Mouse (Mus musculus) urinary bladder, postnatal 36 days (tissue): ENCODE measurements around the gene Cd200.

Source experiments
- DNase-seq, 2 experiments: peaks; one replicate each; pipeline ENCODE4 v3.0.0; 2022; ENCODE audit warnings: low spot score in 2 of 2, mixed read lengths in 1 of 2

Gene Cd200

DNA sequence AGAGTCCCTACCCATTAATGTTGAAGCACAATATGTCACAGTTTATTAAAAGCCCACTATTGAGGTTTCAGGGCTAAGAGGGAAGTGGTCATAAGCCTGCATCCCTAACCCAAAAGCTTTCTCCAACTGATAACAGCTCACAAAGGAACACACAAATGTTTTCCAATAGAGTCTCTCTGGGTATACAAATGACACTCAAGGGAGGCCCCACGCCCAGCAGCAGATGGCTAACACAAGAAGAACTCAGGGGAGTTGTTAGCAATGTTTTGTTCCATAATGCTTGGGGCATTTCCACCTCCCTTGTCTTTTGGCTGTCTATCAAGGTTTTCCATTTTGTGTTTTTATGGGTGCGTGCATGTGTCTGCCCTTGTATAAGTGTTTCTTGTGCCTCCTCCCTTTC is 64.0 kb downstream of the Cd200 start:
- no peak for DNase-seq

DNA sequence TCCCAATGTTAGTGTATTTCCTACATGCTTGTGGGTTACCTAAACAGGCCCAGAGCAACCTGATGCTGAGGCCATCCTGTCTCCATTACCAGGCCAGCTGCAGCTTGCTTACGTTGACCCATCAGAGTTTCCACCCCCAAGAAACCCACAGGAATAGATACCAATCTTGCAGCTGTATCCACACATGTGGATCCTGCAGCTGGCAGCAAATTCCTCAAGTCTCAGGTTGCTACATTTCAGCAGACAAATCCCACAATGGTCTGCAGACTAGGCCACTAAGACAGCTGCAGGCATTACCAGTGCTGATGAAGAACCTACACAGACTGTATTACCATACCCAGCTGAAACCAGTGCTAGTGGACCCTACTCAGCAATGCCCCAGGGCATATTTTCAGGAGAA is 72.4 kb downstream of the Cd200 start:
- no peak for DNase-seq

DNA sequence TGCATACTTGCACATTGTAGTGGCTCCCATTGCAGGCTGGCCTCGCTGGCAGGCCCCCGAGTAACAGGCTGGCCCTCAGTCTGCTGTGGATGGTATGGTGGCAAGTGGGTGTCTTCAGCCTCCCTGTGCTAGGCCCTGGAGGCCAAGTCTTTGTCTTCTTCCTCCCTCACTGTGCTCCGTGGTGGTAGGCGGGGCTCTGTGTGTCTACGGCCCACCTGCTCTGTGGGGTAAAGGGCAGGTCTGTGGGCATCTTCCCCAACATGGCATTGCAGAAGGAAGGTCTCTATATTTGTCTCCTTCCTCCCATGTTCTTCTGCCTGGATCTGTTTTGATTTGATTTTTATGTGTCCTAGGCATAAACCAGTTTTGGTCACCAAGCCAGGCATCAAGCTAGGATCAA is 74.0 kb downstream of the Cd200 start:
- no peak for DNase-seq

DNA sequence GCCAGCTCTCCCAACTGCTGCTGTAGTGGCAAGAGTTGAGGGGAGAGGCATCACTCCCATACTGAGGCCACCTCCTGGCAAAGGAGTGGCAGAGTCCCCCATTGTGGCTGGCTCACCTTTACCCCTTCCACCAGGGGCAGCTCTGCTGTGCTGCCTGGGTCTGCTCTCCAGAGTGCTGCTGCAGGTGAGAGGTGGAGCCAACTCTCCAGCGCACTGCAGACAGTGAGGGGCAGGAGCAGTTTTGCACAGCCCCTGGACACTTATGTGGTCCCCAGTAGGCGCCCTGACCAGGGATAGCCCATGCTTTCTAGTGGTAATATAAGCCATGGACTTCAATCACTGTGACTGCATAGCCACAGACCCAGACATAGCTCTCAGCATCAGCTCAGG is 74.5 kb downstream of the Cd200 start:
- DNase-seq = no peak

DNA sequence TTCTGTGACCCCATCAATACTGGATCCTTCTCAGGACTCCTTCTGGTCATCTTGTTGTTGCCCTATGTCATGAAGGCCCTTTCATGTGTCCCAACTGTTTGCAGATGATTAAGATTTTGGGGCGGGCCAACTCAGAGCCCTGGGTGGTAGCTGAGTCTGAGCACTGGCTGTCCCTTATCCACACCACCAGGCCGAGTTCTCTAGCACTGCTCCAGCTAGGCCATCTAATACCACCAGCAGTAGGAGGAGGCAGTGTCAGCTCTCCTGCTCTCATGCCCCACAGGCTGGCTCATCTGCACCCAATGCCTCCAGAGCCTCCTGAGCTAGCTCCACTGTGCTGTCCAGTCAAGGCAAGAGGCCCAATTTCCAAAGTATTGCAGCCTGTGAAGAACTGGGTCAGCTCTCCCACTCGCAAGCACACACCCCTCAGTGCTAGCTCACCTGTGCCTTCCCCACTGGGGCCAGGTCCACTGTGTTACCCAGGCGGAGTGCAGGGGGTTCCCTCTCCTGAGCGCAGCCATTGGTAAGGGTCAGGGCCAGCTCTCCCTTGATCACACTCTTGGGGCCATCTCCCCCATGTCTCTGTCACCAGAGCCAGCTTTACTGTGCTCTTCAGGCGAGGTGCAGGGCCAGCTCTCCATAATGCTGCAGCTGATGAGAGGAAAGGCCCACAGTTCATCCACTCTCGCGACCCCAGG is 75.0 kb downstream of the Cd200 start:
- no peak for DNase-seq

DNA sequence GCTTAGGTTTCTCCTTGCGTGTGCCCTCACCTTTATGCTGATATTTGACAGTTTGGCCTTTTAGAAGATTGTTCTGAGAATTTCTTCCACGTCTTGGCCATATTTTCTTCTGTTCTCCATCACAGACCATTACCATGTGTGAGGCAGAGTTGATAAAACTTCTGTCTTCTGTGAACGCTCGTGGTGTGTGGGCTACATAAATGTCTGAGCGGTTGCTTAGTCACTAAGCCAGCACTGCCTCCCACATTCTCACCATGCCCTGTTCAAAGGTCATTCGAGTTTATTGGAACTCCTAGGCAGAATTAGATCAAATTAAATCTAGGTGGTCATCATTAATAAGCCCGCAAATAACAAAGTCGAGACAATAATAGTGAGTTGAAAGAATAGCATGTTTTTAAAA is 76.3 kb downstream of the Cd200 start:
- DNase-seq = no peak
